Mouse (Mus musculus): ENCODE measurements at regions not wholly inside any gene's neighbourhood (a gene's known extent, or its start where the extent isn't known, plus 50 kb on each side); places are given as distances from the start of the nearest gene placed in this dataset.

GRCm38 (mm10) chr2:166215610-166216511 is 60.4 kb upstream of the Sulf2 start:
- H3K4me1 ChIP-seq (replicated peaks; ENCODE audit: low read depth, low read length): peaks cover 77% of the 10 kb centered on the region
- no peak for TF ChIP-seq NANOG (IDR thresholded peaks at IDR 0.05; ENCODE audit: borderline replicate concordance, low read length)
- TF ChIP-seq CTCF (conservative IDR thresholded peaks at IDR 0.05; ENCODE audit: low read length): no peak
- TF ChIP-seq POU5F1 (IDR thresholded peaks at IDR 0.05; ENCODE audit: borderline replicate concordance, low read length): no peak
- H3K4me3 ChIP-seq (replicated peaks; ENCODE audit: low read length): peak overlapping the region; percentile 45
- peaks cover 16% of the 10 kb centered on the region for H3K27me3 ChIP-seq (ENCODE audit: insufficient read depth, low read length)
- peaks cover 15% of the 10 kb centered on the region for H3K9me3 ChIP-seq (ENCODE audit: low read length)
- no peaks in the 10 kb centered on the region for H3K36me3 ChIP-seq (ENCODE audit: insufficient read depth, low read length)

GRCm38 (mm10) chr2:166215191-166215590 is 59.7 kb upstream of the Sulf2 start:
- H3K9me3 ChIP-seq (ENCODE audit: low read length): peaks cover 15% of the 10 kb centered on the region

GRCm38 (mm10) chr2:166207145-166207508 is 51.7 kb upstream of the Sulf2 start:
- peaks cover 76% of the 10 kb centered on the region for H3K4me1 ChIP-seq (replicated peaks; ENCODE audit: low read depth, low read length)
- H3K9me3 ChIP-seq (ENCODE audit: low read length): peaks cover 6% of the 10 kb centered on the region
- H3K4me3 ChIP-seq (replicated peaks; ENCODE audit: low read length): no peak overlapping the region
- H3K27me3 ChIP-seq (ENCODE audit: insufficient read depth, low read length): no peaks in the 10 kb centered on the region
- TF ChIP-seq NANOG (IDR thresholded peaks at IDR 0.05; ENCODE audit: borderline replicate concordance, low read length) (no peak), POU5F1 (IDR thresholded peaks at IDR 0.05; ENCODE audit: borderline replicate concordance, low read length) (no peak), CTCF (conservative IDR thresholded peaks at IDR 0.05; ENCODE audit: low read length) (no peak)
- H3K36me3 ChIP-seq (ENCODE audit: insufficient read depth, low read length): no peaks in the 10 kb centered on the region

More at GRCm38 (mm10) chr2:166215191-166215590, 59.7 kb upstream of the Sulf2 start:
- TF ChIP-seq POU5F1 (IDR thresholded peaks at IDR 0.05; ENCODE audit: borderline replicate concordance, low read length): no peak
- no peak for TF ChIP-seq NANOG (IDR thresholded peaks at IDR 0.05; ENCODE audit: borderline replicate concordance, low read length)
- no peak for TF ChIP-seq CTCF (conservative IDR thresholded peaks at IDR 0.05; ENCODE audit: low read length)
- Histone ChIP-seq H3K36me3 (ENCODE audit: insufficient read depth, low read length) (no peaks in the 10 kb centered on the region), H3K4me1 (replicated peaks; ENCODE audit: low read depth, low read length) (peaks cover 76% of the 10 kb centered on the region), H3K4me3 (replicated peaks; ENCODE audit: low read length) (no peak overlapping the region), H3K27me3 (ENCODE audit: insufficient read depth, low read length) (peaks cover 16% of the 10 kb centered on the region)

- peaks cover 77% of the 10 kb centered on the region for H3K4me1 ChIP-seq (replicated peaks; ENCODE audit: low read depth, low read length)
- H3K36me3 ChIP-seq (ENCODE audit: insufficient read depth, low read length): no peaks in the 10 kb centered on the region
- no peak overlapping the region for H3K4me3 ChIP-seq (replicated peaks; ENCODE audit: low read length)
- TF ChIP-seq NANOG (IDR thresholded peaks at IDR 0.05; ENCODE audit: borderline replicate concordance, low read length) (no peak), CTCF (conservative IDR thresholded peaks at IDR 0.05; ENCODE audit: low read length) (no peak), POU5F1 (IDR thresholded peaks at IDR 0.05; ENCODE audit: borderline replicate concordance, low read length) (no peak)
- H3K27me3 ChIP-seq (ENCODE audit: insufficient read depth, low read length): no peaks in the 10 kb centered on the region
- peaks cover 2% of the 10 kb centered on the region; the same call in 1 of the 2 replicates for H3K9me3 ChIP-seq (ENCODE audit: low read length)
Measured at GRCm38 (mm10) chr2:166206396-166207144, 51.1 kb upstream of the Sulf2 start.
